In genomic region chr8:85395681-85396431, GRCm38 (mm10) we compare ENCODE assay signal across 26 mouse cellular contexts. TPM values are rescaled to one million over a fixed set of nuclear protein-coding genes. Genes with fewer than 3 reads are reported as not detected.
A peak's percentile ranks its signal among the peaks of the same experiment; 100 is the strongest.
DNase-seq lines count a peak whose midpoint lies in the region; ATAC-seq lines count a peak whose summit lies in the region.
"Had no signal": no experiment of that assay in that cellular context is flagged by ENCODE, and none has a peak within 500 bp of the region (broad histone marks: within the 10 kb centered on the region; RNA-seq: fewer than 3 reads in every experiment).

No protein-coding gene starts in this region.

- H3K9me3 ChIP-seq in heart, embryonic 10.5 days, result no peaks in the 10 kb centered on the region
- no peaks in the 10 kb centered on the region for H3K9me3 ChIP-seq in liver, embryonic 13.5 days (replicated peaks)
- 0 out of 2 replicates have a peak, but pooled peaks cover 4% of the 10 kb centered on the region for H3K9me3 ChIP-seq in megakaryocyte, embryonic 14.5 days
- no peaks in the 10 kb centered on the region for H3K9me3 ChIP-seq in hindbrain, embryonic 11.5 days (ENCODE audit: control insufficient read depth, low read length)
- H3K9me3 ChIP-seq: embryonic facial prominence, embryonic 10.5 days; forebrain, embryonic 13.5 days; heart, embryonic 13.5 days; limb, embryonic 10.5 days; neural tube, embryonic 12.5 days had no signal

- DNase-seq in heart, embryonic 10.5 days (ENCODE audit: low spot score), result peak; percentile 67
- no peak for DNase-seq in heart, postnatal 25 days (ENCODE audit: low spot score)
- peak; percentile 57 for DNase-seq in c-Kit-positive CD71-positive TER-119-positive erythroid progenitor cells, embryonic 14.5 days (ENCODE audit: low spot score)
- DNase-seq in liver, embryonic 13.5 days, result peak; percentile 36
- DNase-seq in MN1 (ENCODE audit: low spot score), result no peak
- no peak for DNase-seq in thymus, postnatal 0 days (ENCODE audit: low spot score)
- DNase-seq in hindbrain, embryonic 11.5 days (ENCODE audit: low spot score), result no peak
- DNase-seq: adrenal gland, postnatal 25 days; cerebellum, adult 11 months; cerebellum, adult 9-11 months; heart, postnatal 36 days; kidney, adult 2 months; lung, postnatal 10 days; midbrain, embryonic 14.5 days; retina, postnatal 1 day; right cerebral cortex, postnatal 25 days; spleen, adult 18-20 months; thymus, postnatal 25 days had no signal

- H3K4me3 ChIP-seq in heart, embryonic 10.5 days, result 0 out of 2 replicates have a peak overlapping the region, but pooled peaks have one; percentile 29
- peak overlapping the region; percentile 25; the same call in 1 of the 2 replicates for H3K4me3 ChIP-seq in liver, embryonic 13.5 days (replicated peaks)
- peak overlapping the region; percentile 50 for H3K4me3 ChIP-seq in megakaryocyte, embryonic 14.5 days (replicated peaks)
- no peak overlapping the region for H3K4me3 ChIP-seq in hindbrain, embryonic 11.5 days (ENCODE audit: low read depth, low read length)
- H3K4me3 ChIP-seq: embryonic facial prominence, embryonic 10.5 days; forebrain, embryonic 13.5 days; heart, embryonic 13.5 days; limb, embryonic 10.5 days; neural tube, embryonic 12.5 days had no signal

- 40% methylated on average over 8 of the region's 8 CpGs for WGBS in heart, embryonic 10.5 days
- 26% methylated on average over 8 of the region's 8 CpGs for WGBS in liver, embryonic 13.5 days (ENCODE audit: insufficient replicate concordance)
- WGBS in hindbrain, embryonic 11.5 days, result 88% methylated on average over 8 of the region's 8 CpGs

- peaks cover 33% of the 10 kb centered on the region for H3K4me1 ChIP-seq in heart, embryonic 10.5 days
- H3K4me1 ChIP-seq in liver, embryonic 13.5 days (replicated peaks), result peaks cover 60% of the 10 kb centered on the region
- peaks cover 38% of the 10 kb centered on the region for H3K4me1 ChIP-seq in megakaryocyte, embryonic 14.5 days
- no peaks in the 10 kb centered on the region for H3K4me1 ChIP-seq in hindbrain, embryonic 11.5 days (replicated peaks; ENCODE audit: control insufficient read depth, insufficient read depth, low read length)
- H3K4me1 ChIP-seq: embryonic facial prominence, embryonic 10.5 days; forebrain, embryonic 13.5 days; limb, embryonic 10.5 days; neural tube, embryonic 12.5 days had no signal

- ATAC-seq in liver, embryonic 13.5 days (ENCODE audit: low read depth), result peak; percentile 80
- no peak for ATAC-seq in hindbrain, embryonic 11.5 days (ENCODE audit: low FRiP score)
- ATAC-seq: forebrain, embryonic 13.5 days had no signal

- intact Hi-C loops in heart, postnatal 25 days (cut with DNase I), result loop anchor here (5.0 kb wide), 2 partner anchors 34 to 79 kb away; no protein-coding TSS in a partner anchor

- no peaks in the 10 kb centered on the region for H3K36me3 ChIP-seq in heart, embryonic 10.5 days
- no peaks in the 10 kb centered on the region for H3K36me3 ChIP-seq in liver, embryonic 13.5 days
- peaks cover 15% of the 10 kb centered on the region for H3K36me3 ChIP-seq in megakaryocyte, embryonic 14.5 days (replicated peaks; ENCODE audit: low read length)
- no peaks in the 10 kb centered on the region for H3K36me3 ChIP-seq in hindbrain, embryonic 11.5 days (ENCODE audit: control insufficient read depth, insufficient read depth, low read length)
- H3K36me3 ChIP-seq: embryonic facial prominence, embryonic 10.5 days; heart, embryonic 13.5 days; limb, embryonic 10.5 days; neural tube, embryonic 12.5 days had no signal

- H3K27me3 ChIP-seq in heart, embryonic 10.5 days (ENCODE audit: insufficient read depth, poor library complexity, severe bottlenecking), result no peaks in the 10 kb centered on the region
- no peaks in the 10 kb centered on the region for H3K27me3 ChIP-seq in liver, embryonic 13.5 days
- H3K27me3 ChIP-seq in megakaryocyte, embryonic 14.5 days (replicated peaks), result no peaks in the 10 kb centered on the region
- H3K27me3 ChIP-seq in hindbrain, embryonic 11.5 days (ENCODE audit: control insufficient read depth, insufficient read depth, low read length), result no peaks in the 10 kb centered on the region
- H3K27me3 ChIP-seq: forebrain, embryonic 13.5 days; heart, embryonic 13.5 days; neural tube, embryonic 12.5 days had no signal

- H3K4me2 ChIP-seq in liver, embryonic 13.5 days, result peak overlapping the region; percentile 54
- H3K4me2 ChIP-seq in hindbrain, embryonic 11.5 days (replicated peaks; ENCODE audit: low read depth, low read length), result no peak overlapping the region
- H3K4me2 ChIP-seq: forebrain, embryonic 13.5 days; heart, embryonic 13.5 days; hindbrain, embryonic 14.5 days; neural tube, embryonic 12.5 days had no signal

- H3K27ac ChIP-seq in heart, embryonic 10.5 days, result 0 out of 2 replicates have a peak overlapping the region, but pooled peaks have one; percentile 17
- H3K27ac ChIP-seq in liver, embryonic 13.5 days, result peak overlapping the region; percentile 86
- no peak overlapping the region for H3K27ac ChIP-seq in hindbrain, embryonic 11.5 days (ENCODE audit: low read depth, low read length)
- H3K27ac ChIP-seq: embryonic facial prominence, embryonic 10.5 days; forebrain, embryonic 13.5 days; heart, embryonic 13.5 days; hindbrain, embryonic 14.5 days; kidney, postnatal 0 days; limb, embryonic 10.5 days; neural tube, embryonic 12.5 days had no signal

- H3K9ac ChIP-seq in liver, embryonic 13.5 days, result peak overlapping the region; percentile 50
- H3K9ac ChIP-seq in hindbrain, embryonic 11.5 days (ENCODE audit: low read depth, low read length), result no peak overlapping the region
- H3K9ac ChIP-seq: forebrain, embryonic 13.5 days; heart, embryonic 13.5 days; hindbrain, embryonic 14.5 days; neural tube, embryonic 12.5 days had no signal

RNA-seq across cellular contexts. Expression of gene Mylk3, which starts 9.7 kb away (rescaled TPM):
- 131 and 248 TPM in 2 replicates for polyA plus RNA-seq in heart, embryonic 10.5 days (2016; fragmentation: Nextera tagmentation; extraction: Ambion mirVana)
- total RNA-seq in heart, postnatal 25 days (2021), result 100 to 1,000 TPM; 367 to 440 TPM
- polyA plus RNA-seq in liver, embryonic 13.5 days (2015; fragmentation: Nextera tagmentation; extraction: Ambion mirVana), result 44.7 and 45.8 TPM in 2 replicates
- 4.2 TPM in 1 of 2 replicates, not detected in the other for polyA plus RNA-seq in megakaryocyte, embryonic 14.5 days (2012; ENCODE audit: insufficient read depth, low replicate concordance)
- 0.20 and 0.44 TPM in 2 replicates for polyA plus RNA-seq in thymus, postnatal 0 days (2015; fragmentation: Nextera tagmentation; extraction: Ambion mirVana)
- 1.2 and 2.1 TPM in 2 replicates for polyA plus RNA-seq in hindbrain, embryonic 11.5 days (2014; fragmentation: Nextera tagmentation; extraction: Ambion mirVana)

RNA-seq across cellular contexts. Expression of gene 4921524J17Rik, which starts 36.8 kb away (rescaled TPM):
- 61.0 and 64.9 TPM in 2 replicates for polyA plus RNA-seq in heart, embryonic 10.5 days (2016; fragmentation: Nextera tagmentation; extraction: Ambion mirVana)
- total RNA-seq in heart, postnatal 25 days (2021), result 10 to 100 TPM; 21.6 to 25.2 TPM
- 21.4 and 26.1 TPM in 2 replicates for polyA plus RNA-seq in liver, embryonic 13.5 days (2015; fragmentation: Nextera tagmentation; extraction: Ambion mirVana)
- 34.8 TPM in 1 of 2 replicates, not detected in the other for polyA plus RNA-seq in megakaryocyte, embryonic 14.5 days (2012; ENCODE audit: insufficient read depth, low replicate concordance)
- polyA plus RNA-seq in thymus, postnatal 0 days (2015; fragmentation: Nextera tagmentation; extraction: Ambion mirVana), result 57.4 and 58.7 TPM in 2 replicates
- 48.3 and 50.2 TPM in 2 replicates for polyA plus RNA-seq in hindbrain, embryonic 11.5 days (2014; fragmentation: Nextera tagmentation; extraction: Ambion mirVana)

Comparison
In these comparisons a context has a peak if more than half of its experiments do, and no peak if none do; other contexts are left out.
1. DNase-seq: peak in heart, embryonic 10.5 days (single experiment), c-Kit-positive CD71-positive TER-119-positive erythroid progenitor cells, embryonic 14.5 days (single experiment) and liver, embryonic 13.5 days (single experiment); none in heart, postnatal 25 days (single experiment), MN1 (single experiment), thymus, postnatal 0 days (single experiment) and hindbrain, embryonic 11.5 days (single experiment).